Mouse (Mus musculus) G1E (cell line): ENCODE measurements around the gene Fbxo41.

ENCODE experiments used
- CTCF ChIP-seq: IDR thresholded peaks from 2 replicates; pipeline ENCODE4 v1.5.1; 2012; ENCODE audit warnings: low read depth, low read length, inconsistent platforms, mixed read lengths
- GATA1 ChIP-seq: IDR thresholded peaks from 2 replicates; pipeline ENCODE4 v1.6.1; 2012; ENCODE audit warnings: borderline replicate concordance, low read length, inconsistent platforms, mixed read lengths
- POLR2AphosphoS5 ChIP-seq: IDR thresholded peaks from 2 replicates; pipeline ENCODE4 v1.6.1; 2012; ENCODE audit warnings: low read depth, low read length, inconsistent platforms; ENCODE audit not compliant: insufficient replicate concordance

DNA sequence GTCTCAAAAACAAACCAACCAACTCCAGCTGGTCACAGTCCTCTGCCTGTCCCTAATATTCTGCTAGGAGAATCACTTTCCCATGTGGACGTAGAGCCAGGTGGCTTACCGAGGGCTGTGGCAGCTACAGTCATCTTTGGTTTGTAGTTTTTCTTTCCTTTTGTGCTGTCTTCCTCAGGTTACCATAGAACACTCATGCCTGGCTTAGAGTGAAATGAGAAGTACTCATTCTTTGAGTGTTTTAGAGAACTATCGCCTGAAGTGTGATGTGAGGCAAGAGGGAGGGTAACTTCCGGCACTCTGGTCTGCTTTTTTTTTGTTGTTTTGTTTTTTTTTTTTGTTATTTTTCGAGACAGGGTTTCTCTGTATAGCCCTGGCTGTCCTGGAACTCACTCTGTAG is 68.9 kb downstream of the Fbxo41 start:
- TF ChIP-seq POLR2AphosphoS5 = no peak
- no peak for TF ChIP-seq GATA1
- no peak for TF ChIP-seq CTCF
